Mouse (Mus musculus): ENCODE results near the gene Olfr420.

Gene Olfr420

GRCm38 (mm10) chr1:174155333-174155732 lies at the start of gene Olfr420:
Gene Olfr420 (plus strand): TSS chr1:174155633.
- CTCF ChIA-PET = no interaction called here

GRCm38 (mm10) chr1:174121062-174121461 lies 34.4 kb upstream of the Olfr420 start, which contains the start of gene Olfr231:
Gene Olfr231 (minus strand): TSS chr1:174121162.
- CTCF ChIA-PET = no interaction called here

- CTCF ChIA-PET = no interaction called here
These were observed 24.2 kb upstream of the Olfr420 start, which contains the start of gene Olfr424 for GRCm38 (mm10) chr1:174131217-174131616. Gene Olfr424 (plus strand): TSS chr1:174131517.

- CTCF ChIA-PET = no interaction called here
These were observed 23.4 kb upstream of the Olfr420 start for GRCm38 (mm10) chr1:174131999-174132398.

GRCm38 (mm10) chr1:174141384-174141783 lies 14.0 kb upstream of the Olfr420 start:
- CTCF ChIA-PET = no interaction called here

- CTCF ChIA-PET = no interaction called here
These were observed 8.7 kb upstream of the Olfr420 start for GRCm38 (mm10) chr1:174146696-174147095.

GRCm38 (mm10) chr1:174149289-174149688 lies 6.1 kb upstream of the Olfr420 start:
- CTCF ChIA-PET = no interaction called here

- CTCF ChIA-PET = no interaction called here
These were observed 2.2 kb downstream of the Olfr420 start for GRCm38 (mm10) chr1:174157622-174158021.

GRCm38 (mm10) chr1:174158512-174158911 lies 3.1 kb downstream of the Olfr420 start:
- CTCF ChIA-PET = no interaction called here

- CTCF ChIA-PET = no interaction called here
These were observed 3.7 kb downstream of the Olfr420 start for GRCm38 (mm10) chr1:174159095-174159494.

GRCm38 (mm10) chr1:174169024-174169423 lies 13.6 kb downstream of the Olfr420 start:
- CTCF ChIA-PET = no interaction called here

- CTCF ChIA-PET = no interaction called here
These were observed 15.5 kb downstream of the Olfr420 start for GRCm38 (mm10) chr1:174170706-174171501.

GRCm38 (mm10) chr1:174171537-174171936 lies 16.1 kb downstream of the Olfr420 start:
- CTCF ChIA-PET = no interaction called here

- CTCF ChIA-PET = no interaction called here
These were observed 17.2 kb downstream of the Olfr420 start, which contains the start of gene Spta1 for GRCm38 (mm10) chr1:174172605-174173004. Gene Spta1 (plus strand): TSS chr1:174172776.

- CTCF ChIA-PET = no interaction called here
These were observed 49.3 kb downstream of the Olfr420 start for GRCm38 (mm10) chr1:174204699-174205098.

Measured in spleen, embryonic (tissue).